Comparison of ENCODE assay signal across 13 mouse cellular contexts in the genomic region with DNA sequence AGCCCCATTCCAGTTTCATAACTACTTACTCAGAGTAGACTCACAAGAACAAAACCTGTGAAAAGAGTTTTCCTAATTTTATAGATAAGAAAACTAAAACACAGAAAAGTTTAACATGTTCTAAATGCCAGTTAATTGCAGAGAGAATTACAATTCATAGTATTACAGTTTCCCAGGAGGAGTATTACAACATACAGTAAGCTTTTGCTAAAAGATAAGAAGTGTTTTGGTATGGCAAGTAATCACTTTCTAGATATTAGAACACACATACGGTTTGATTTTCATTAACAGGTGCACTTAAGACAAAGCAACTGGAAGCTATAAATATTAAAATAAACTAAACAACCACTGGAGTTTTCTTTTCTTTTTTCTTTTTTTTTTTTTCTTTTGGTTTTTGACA. TPM values are rescaled to one million over a fixed set of nuclear protein-coding genes. Genes with fewer than 3 reads are reported as not detected.
DNase-seq lines count a peak whose midpoint lies in the region; ATAC-seq and TF ChIP-seq lines count a peak whose summit lies in the region.
"Had no signal": no experiment of that assay in that cellular context is flagged by ENCODE, and none has a peak within 500 bp of the region (broad histone marks: within the 10 kb centered on the region; RNA-seq: fewer than 3 reads in every experiment).

No protein-coding gene starts in this region.

- 20% methylated on average over 1 of the region's 1 CpGs for WGBS in heart, postnatal 0 days
- WGBS in forebrain, embryonic 15.5 days = 72% methylated on average over 1 of the region's 1 CpGs
- 89% methylated on average over 1 of the region's 1 CpGs for WGBS in midbrain, embryonic 10.5 days

- no peak for TF ChIP-seq RAD21 in CH12.LX (IDR thresholded peaks at IDR 0.05; ENCODE audit: low read depth, low read length)

- H3K4me3 ChIP-seq in heart, postnatal 0 days (ENCODE audit: low read depth, low read length) = no peak overlapping the region
- no peak overlapping the region for H3K4me3 ChIP-seq in CH12.LX (replicated peaks in 1 of 3; ENCODE audit: low read depth in 2 of 3, low read length in 2 of 3, poor library complexity in 1 of 3)
- H3K4me3 ChIP-seq in forebrain, embryonic 15.5 days = peak overlapping the region; percentile 83; the same call in 1 of the 2 replicates
- H3K4me3 ChIP-seq in midbrain, embryonic 10.5 days = peak overlapping the region; percentile 94; the same call in 1 of the 2 replicates

- DNase-seq in heart, postnatal 0 days (ENCODE audit: low spot score) = no peak
- DNase-seq in heart, postnatal 10 days = no peak
- DNase-seq in CH12.LX (ENCODE audit: extremely low read depth) = no peak
- no peak for DNase-seq in midbrain, embryonic 10.5 days (ENCODE audit: low spot score)
- no peak for DNase-seq in left cerebral cortex, adult 18-20 months (ENCODE audit: low spot score in 2 of 2)
- no peak for DNase-seq in frontal cortex, postnatal 10 days (ENCODE audit: low spot score in 2 of 2)
- no peak for DNase-seq in gastrocnemius, postnatal 25 days
- DNase-seq: adrenal gland, postnatal 10 days; cerebellum, adult 8-10 months; kidney, adult 2 months; right cerebral cortex, postnatal 14 days; thymus, postnatal 36 days had no signal

- intact Hi-C loops in heart, postnatal 10 days (cut with DNase I) = loop anchor here (5.0 kb wide), 2 partner anchors 82 to 147 kb away; partner anchors contain the start of gene Cenpv

- in situ Hi-C loops in CH12.LX (cut with MboI; ENCODE audit: low pct_ligation_motif_present, low pct_unique_long_range_greater_than_20kb, low sequenced_read_pairs) = no loop called here

- H3K9ac ChIP-seq in heart, postnatal 0 days (replicated peaks; ENCODE audit: low read depth, low read length) = no peak overlapping the region
- H3K9ac ChIP-seq in CH12.LX (ENCODE audit: insufficient read depth, low read depth) = peak overlapping the region; percentile 96; the same call in 1 of the 2 replicates
- no peak overlapping the region for H3K9ac ChIP-seq in forebrain, embryonic 15.5 days (replicated peaks)

- TF ChIP-seq CTCF in heart, postnatal 0 days (IDR thresholded peaks at IDR 0.05; ENCODE audit: low read depth) = no peak
- TF ChIP-seq CTCF in CH12.LX (conservative IDR thresholded peaks at IDR 0.05 in 1 of 2, IDR thresholded peaks at IDR 0.05 in 1 of 2; ENCODE audit: low read depth in 2 of 2, low read length in 2 of 2) = no peak

- no peaks in the 10 kb centered on the region for H3K27me3 ChIP-seq in heart, postnatal 0 days (ENCODE audit: control insufficient read depth, insufficient read depth, low read length)
- no peaks in the 10 kb centered on the region for H3K27me3 ChIP-seq in CH12.LX (replicated peaks)
- no peaks in the 10 kb centered on the region for H3K27me3 ChIP-seq in forebrain, embryonic 15.5 days
- no peaks in the 10 kb centered on the region for H3K27me3 ChIP-seq in midbrain, embryonic 10.5 days (ENCODE audit: low read depth, poor library complexity, severe bottlenecking)

- no peak overlapping the region for H3K27ac ChIP-seq in heart, postnatal 0 days (ENCODE audit: low read depth)
- H3K27ac ChIP-seq in CH12.LX (ENCODE audit: insufficient read depth, low read depth) = no peak overlapping the region
- no peak overlapping the region for H3K27ac ChIP-seq in forebrain, embryonic 15.5 days (replicated peaks)
- H3K27ac ChIP-seq in midbrain, embryonic 10.5 days (replicated peaks) = no peak overlapping the region

- dilution Hi-C loops in CH12.LX (cut with MboI; ENCODE audit: extremely low pct_ligation_motif_present, extremely low pct_unique_long_range_greater_than_20kb, low sequenced_read_pairs) = no loop called here

- peaks cover 8% of the 10 kb centered on the region for H3K4me1 ChIP-seq in heart, postnatal 0 days (ENCODE audit: control insufficient read depth, insufficient read depth)
- peaks cover 0 to 37% of the 10 kb centered on the region in 2 experiments; a peak in 3 of 4 replicates for H3K4me1 ChIP-seq in CH12.LX (ENCODE audit: control insufficient read depth in 1 of 2, insufficient read depth in 2 of 2)
- H3K4me1 ChIP-seq in forebrain, embryonic 15.5 days = peaks cover 23% of the 10 kb centered on the region
- H3K4me1 ChIP-seq in midbrain, embryonic 10.5 days = peaks cover 29% of the 10 kb centered on the region

- no peak for TF ChIP-seq POLR2A in CH12.LX (IDR thresholded peaks at IDR 0.05; ENCODE audit: low read depth, low read length)

- no peak for TF ChIP-seq EP300 in heart, postnatal 0 days (IDR thresholded peaks at IDR 0.05; ENCODE audit: low read depth)
- TF ChIP-seq EP300 in CH12.LX (IDR thresholded peaks at IDR 0.05; ENCODE audit: low read length) = no peak

- 0 out of 2 replicates have a peak overlapping the region, but pooled peaks have one; percentile 98 for H3K4me2 ChIP-seq in heart, postnatal 0 days (ENCODE audit: low read depth, low read length)
- H3K4me2 ChIP-seq in CH12.LX (ENCODE audit: insufficient read depth, low read depth, poor library complexity, severe bottlenecking) = peak overlapping the region; percentile 95; the same call in 1 of the 2 replicates
- H3K4me2 ChIP-seq in forebrain, embryonic 15.5 days (replicated peaks) = no peak overlapping the region

- 0 out of 2 replicates have a peak, but pooled peaks cover 4% of the 10 kb centered on the region for H3K36me3 ChIP-seq in heart, postnatal 0 days (replicated peaks; ENCODE audit: control insufficient read depth, insufficient read depth, low read length)
- H3K36me3 ChIP-seq in CH12.LX (replicated peaks in 1 of 2; ENCODE audit: control insufficient read depth in 1 of 2, insufficient read depth in 1 of 2, low read length in 1 of 2) = peaks cover 2 to 25% of the 10 kb centered on the region in 2 experiments
- no peaks in the 10 kb centered on the region for H3K36me3 ChIP-seq in forebrain, embryonic 15.5 days
- H3K36me3 ChIP-seq in midbrain, embryonic 10.5 days = peaks cover 30% of the 10 kb centered on the region

- H3K79me2 ChIP-seq in CH12.LX (replicated peaks; ENCODE audit: control insufficient read depth, extremely low read depth, insufficient read depth, poor library complexity, severe bottlenecking) = peaks cover 66% of the 10 kb centered on the region

- no peak for ATAC-seq in heart, postnatal 0 days (ENCODE audit: insufficient read depth, low read depth)
- no peak for ATAC-seq in forebrain, embryonic 15.5 days (replicated peaks)

- no peaks in the 10 kb centered on the region for H3K9me3 ChIP-seq in heart, postnatal 0 days (replicated peaks; ENCODE audit: control insufficient read depth, low read length)
- H3K9me3 ChIP-seq in CH12.LX (replicated peaks; ENCODE audit: low read length) = no peaks in the 10 kb centered on the region
- no peaks in the 10 kb centered on the region for H3K9me3 ChIP-seq in forebrain, embryonic 15.5 days
- no peaks in the 10 kb centered on the region for H3K9me3 ChIP-seq in midbrain, embryonic 10.5 days (replicated peaks)

TF ChIP-seq in CH12.LX, 34 proteins besides CTCF, POLR2A, EP300 and RAD21:
- TF ChIP-seq PAX5 (IDR thresholded peaks at IDR 0.05; ENCODE audit: low read length) (no peak), ZNF384 (IDR thresholded peaks at IDR 0.05; ENCODE audit: low read depth, low read length) (no peak), RCOR1 (conservative IDR thresholded peaks at IDR 0.05; ENCODE audit: low read depth, low read length) (no peak), USF2 (conservative IDR thresholded peaks at IDR 0.05; ENCODE audit: low read depth, low read length) (no peak)

RNA-seq across cellular contexts. Expression of gene Pigl, which starts 3.1 kb away (rescaled TPM):
- 3.6 and 5.5 TPM in 2 replicates for total RNA-seq in heart, postnatal 0 days (2014; rRNA removed; ENCODE audit: low replicate concordance)
- polyA plus RNA-seq in heart, postnatal 0 days (2015; fragmentation: Nextera tagmentation; extraction: Ambion mirVana) = 3.9 and 4.3 TPM in 2 replicates
- 1 to 10 TPM; 2.7 to 3.6 TPM for total RNA-seq in heart, postnatal 10 days (2021)
- total RNA-seq in CH12.LX (2012; rRNA removed) = 5.2 and 5.6 TPM in 2 replicates
- 3.0 and 4.4 TPM in 2 replicates for total RNA-seq in CH12.LX (2014; rRNA removed)
- 7.6 and 9.1 TPM in 2 replicates for polyA plus RNA-seq in CH12.LX (2012; ENCODE audit: insufficient read length, low read depth)
- 5.4 and 5.5 TPM in 2 replicates for polyA plus RNA-seq in forebrain, embryonic 15.5 days (2015; fragmentation: Nextera tagmentation; extraction: Ambion mirVana)
- polyA plus RNA-seq in midbrain, embryonic 10.5 days (2016; fragmentation: Nextera tagmentation; extraction: Ambion mirVana) = 16.4 and 17.9 TPM in 2 replicates
- 1 to 10 TPM; 4.7 to 5.7 TPM for total RNA-seq in left cerebral cortex, adult 18-20 months (2021)
- total RNA-seq in gastrocnemius, postnatal 25 days (2021) = 1 to 10 TPM; 1.4 to 1.8 TPM

RNA-seq across cellular contexts. Expression of gene Ncor1, which starts 3.1 kb away (rescaled TPM):
- 54.6 and 129 TPM in 2 replicates for total RNA-seq in heart, postnatal 0 days (2014; rRNA removed; ENCODE audit: low replicate concordance)
- polyA plus RNA-seq in heart, postnatal 0 days (2015; fragmentation: Nextera tagmentation; extraction: Ambion mirVana) = 78.1 and 82.4 TPM in 2 replicates
- total RNA-seq in heart, postnatal 10 days (2021) = 100 to 1,000 TPM; 137 to 148 TPM
- 83.8 and 93.7 TPM in 2 replicates for total RNA-seq in CH12.LX (2012; rRNA removed)
- total RNA-seq in CH12.LX (2014; rRNA removed) = 69.3 and 76.3 TPM in 2 replicates
- 171 and 232 TPM in 2 replicates for polyA plus RNA-seq in CH12.LX (2012; ENCODE audit: insufficient read length, low read depth)
- 212 and 213 TPM in 2 replicates for polyA plus RNA-seq in forebrain, embryonic 15.5 days (2015; fragmentation: Nextera tagmentation; extraction: Ambion mirVana)
- 120 and 139 TPM in 2 replicates for polyA plus RNA-seq in midbrain, embryonic 10.5 days (2016; fragmentation: Nextera tagmentation; extraction: Ambion mirVana)
- 100 to 1,000 TPM; 271 to 275 TPM for total RNA-seq in left cerebral cortex, adult 18-20 months (2021)
- 100 to 1,000 TPM; 114 to 115 TPM for total RNA-seq in gastrocnemius, postnatal 25 days (2021)

Comparison
In these comparisons a context has a peak if more than half of its experiments do, and no peak if none do; other contexts are left out.
1. H3K4me3 ChIP-seq: peak in forebrain, embryonic 15.5 days (single experiment) and midbrain, embryonic 10.5 days (single experiment); none in heart, postnatal 0 days (single experiment) and CH12.LX (0 of 3).